Mouse (Mus musculus) liver, postnatal 0 days (tissue): Measurements from ENCODE around the gene Asb7.

Experiments used
- CTCF ChIP-seq: sonication (generic); IDR thresholded peaks from 2 replicates; pipeline ENCODE4 v1.5.1; 2016; ENCODE audit warnings: antibody characterized with exemption, low read depth
- EP300 ChIP-seq: IDR thresholded peaks from 2 replicates; pipeline ENCODE4 v1.6.1; 2016; ENCODE audit warnings: antibody characterized with exemption, low read depth, mild to moderate bottlenecking

DNA sequence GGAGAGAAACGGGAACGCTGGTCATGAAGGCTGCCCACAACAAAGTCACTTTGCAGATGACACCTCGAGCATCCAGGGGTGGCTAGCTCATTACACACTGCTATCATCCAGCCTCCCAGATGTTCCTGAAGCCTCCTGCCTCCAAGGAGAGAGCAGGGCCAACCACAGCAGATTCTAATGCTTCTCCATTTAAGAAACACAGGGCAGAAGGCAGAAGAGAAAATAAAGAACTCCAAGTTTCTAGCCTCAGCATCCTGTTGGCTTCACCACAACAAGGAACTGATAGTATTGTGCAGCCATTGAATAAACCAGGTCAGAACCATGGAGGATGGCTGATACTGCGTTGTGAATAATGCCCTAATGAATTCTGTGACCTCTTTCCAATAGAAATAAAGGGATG lies 60.0 kb downstream of the Asb7 start:
- TF ChIP-seq CTCF (no peak), EP300 (no peak)
